Mouse (Mus musculus) cerebellum, adult (tissue): ENCODE measurements at regions not wholly inside any gene's neighbourhood (a gene's known extent, or its start where the extent isn't known, plus 50 kb on each side); places are given as distances from the start of the nearest gene placed in this dataset.
A peak's percentile ranks its signal among the peaks of the same experiment; 100 is the strongest.

ENCODE experiments used
- ATAC-seq: cut with Nextera tagmentation; 2 replicates; pipeline ENCODE4 v1.9.2; 2017; ENCODE audit warnings: mild to moderate bottlenecking, moderate library complexity, mixed read lengths; ENCODE audit not compliant: insufficient number of reproducible peaks, low FRiP score, low TSS enrichment

GRCm38 (mm10) chr16:64391440-64392197, 210.6 kb downstream of the Csnka2ip start:
- ATAC-seq, result peak; percentile 95

- ATAC-seq, result no peak
Observed at GRCm38 (mm10) chr16:64368608-64369399, 233.4 kb downstream of the Csnka2ip start.

GRCm38 (mm10) chr16:64347940-64348339, 254.3 kb downstream of the Csnka2ip start:
- ATAC-seq, result no peak

- peak; percentile 41; the same call in 1 of the 2 replicates for ATAC-seq
Observed at GRCm38 (mm10) chr16:64332887-64333455, 269.2 kb downstream of the Csnka2ip start.

GRCm38 (mm10) chr16:64332195-64332886, 269.9 kb downstream of the Csnka2ip start:
- ATAC-seq, result peak; percentile 92

GRCm38 (mm10) chr16:64329264-64330060, 272.7 kb downstream of the Csnka2ip start:
- peak; percentile 66 for ATAC-seq

- peak; percentile 93 for ATAC-seq
Observed at GRCm38 (mm10) chr16:64318796-64319493, 283.3 kb downstream of the Csnka2ip start.

- peak; percentile 46; the same call in 1 of the 2 replicates for ATAC-seq
Observed at GRCm38 (mm10) chr16:64316831-64317230, 285.4 kb downstream of the Csnka2ip start.

GRCm38 (mm10) chr16:64293507-64293906, 308.7 kb downstream of the Csnka2ip start:
- ATAC-seq, result no peak

- ATAC-seq, result no peak
Observed at GRCm38 (mm10) chr16:64285306-64285705, 316.9 kb downstream of the Csnka2ip start.

- no peak for ATAC-seq
Observed at GRCm38 (mm10) chr16:64275860-64276597, 326.2 kb downstream of the Csnka2ip start.

- ATAC-seq, result no peak
Observed at GRCm38 (mm10) chr16:64275420-64275819, 326.8 kb downstream of the Csnka2ip start.

GRCm38 (mm10) chr16:64264960-64265736, 337.1 kb downstream of the Csnka2ip start:
- ATAC-seq, result no peak; the same call in 1 of the 2 replicates

GRCm38 (mm10) chr16:64251155-64251554, 351.1 kb downstream of the Csnka2ip start:
- ATAC-seq, result no peak

- ATAC-seq, result no peak
Observed at GRCm38 (mm10) chr16:64248743-64249142, 353.5 kb downstream of the Csnka2ip start.

- ATAC-seq, result no peak
Observed at GRCm38 (mm10) chr16:64245942-64246341, 356.3 kb downstream of the Csnka2ip start.

GRCm38 (mm10) chr16:64224336-64224735, 360.4 kb upstream of the Epha3 start:
- ATAC-seq, result no peak

- no peak for ATAC-seq
Observed at GRCm38 (mm10) chr16:64216671-64217070, 352.7 kb upstream of the Epha3 start.
